Mouse (Mus musculus) ES-CJ7 (cell line): ENCODE data around the gene Efna1.
A peak's percentile ranks its signal among the peaks of the same experiment; 100 is the strongest.

ENCODE experiments used
- DNase-seq: peaks from one replicate; pipeline ENCODE4 v3.0.0; 2011; ENCODE audit warnings: low read depth, low spot score

Gene Efna1

GRCm38 (mm10) chr3:89280606-89281511, at the start of gene Efna1:
Efna1 (minus strand) TSS chr3:89281142.
- peak; percentile 54 for DNase-seq

- no peak for DNase-seq
These were observed 49.4 kb upstream of the Efna1 start for GRCm38 (mm10) chr3:89330346-89330745.

GRCm38 (mm10) chr3:89328623-89329022, 47.7 kb upstream of the Efna1 start:
- peak; percentile 79 for DNase-seq

GRCm38 (mm10) chr3:89327371-89327870, 46.5 kb upstream of the Efna1 start:
- DNase-seq: peak; percentile 74

GRCm38 (mm10) chr3:89325882-89326281, 44.9 kb upstream of the Efna1 start:
- DNase-seq: no peak

- DNase-seq: peak; percentile 80
These were observed 41.7 kb upstream of the Efna1 start, which contains the start of gene Efna3 for GRCm38 (mm10) chr3:89322514-89323165. Efna3 (minus strand) TSS chr3:89322965.

- no peak for DNase-seq
These were observed 41.2 kb upstream of the Efna1 start for GRCm38 (mm10) chr3:89322131-89322500.

- DNase-seq: no peak
These were observed 40.5 kb upstream of the Efna1 start for GRCm38 (mm10) chr3:89321183-89322130.

- peak; percentile 92 for DNase-seq
These were observed 39.7 kb upstream of the Efna1 start for GRCm38 (mm10) chr3:89320581-89321182.

- no peak for DNase-seq
These were observed 38.8 kb upstream of the Efna1 start for GRCm38 (mm10) chr3:89319591-89320350.

- DNase-seq: no peak
These were observed 38.1 kb upstream of the Efna1 start for GRCm38 (mm10) chr3:89318971-89319590.

GRCm38 (mm10) chr3:89318316-89318715, 37.4 kb upstream of the Efna1 start:
- no peak for DNase-seq

GRCm38 (mm10) chr3:89317246-89317645, 36.3 kb upstream of the Efna1 start:
- DNase-seq: no peak

- DNase-seq: peak; percentile 91
These were observed 35.9 kb upstream of the Efna1 start for GRCm38 (mm10) chr3:89316833-89317232.

GRCm38 (mm10) chr3:89315930-89316831, 35.2 kb upstream of the Efna1 start:
- peak; percentile 80 for DNase-seq

- peak; percentile 89 for DNase-seq
These were observed 34.4 kb upstream of the Efna1 start for GRCm38 (mm10) chr3:89315195-89315929.

GRCm38 (mm10) chr3:89314791-89315190, 33.8 kb upstream of the Efna1 start:
- no peak for DNase-seq

- no peak for DNase-seq
These were observed 33.4 kb upstream of the Efna1 start for GRCm38 (mm10) chr3:89314340-89314739.
